Mouse (Mus musculus): ENCODE data around the gene Naaa. TPM values are rescaled to one million over a fixed set of nuclear protein-coding genes. Genes with fewer than 3 reads are reported as not detected.

Gene Naaa
- polyA plus RNA-seq, 1 experiment from 2014 or later = 6.0 TPM

DNA sequence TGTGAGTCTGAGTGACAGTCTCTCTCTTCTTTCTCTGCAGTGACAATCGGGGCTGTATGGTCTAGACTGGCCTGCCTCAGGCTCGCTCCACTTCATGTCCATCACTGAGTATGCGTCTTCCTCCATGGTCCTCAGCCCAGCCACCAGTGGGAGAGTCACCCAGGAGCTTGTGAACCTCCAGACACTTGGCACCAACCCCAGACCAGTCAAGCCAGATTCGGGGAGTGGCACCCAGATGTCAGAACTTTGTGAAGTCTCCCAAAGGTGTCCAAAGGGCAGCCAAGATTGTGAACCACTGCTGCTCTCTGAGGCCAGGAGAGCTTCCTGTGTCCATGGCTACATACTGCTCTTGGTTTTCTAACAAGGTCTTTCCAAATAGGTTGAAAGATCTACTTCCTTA lies 65.7 kb downstream of the Naaa start:
- H3K4me3 ChIP-seq (ENCODE audit: low read depth, low read length) = no peak overlapping the region
- WGBS = 82% methylated on average over 4 of the region's 4 CpGs
- H3K36me3 ChIP-seq (ENCODE audit: control insufficient read depth, insufficient read depth, low read length) = no peaks in the 10 kb centered on the region
- H3K27ac ChIP-seq (ENCODE audit: low read depth, low read length) = no peak overlapping the region
- H3K27me3 ChIP-seq (replicated peaks; ENCODE audit: control insufficient read depth, insufficient read depth, low read length) = no peaks in the 10 kb centered on the region
- DNase-seq (ENCODE audit: low spot score) (no peak), ATAC-seq (replicated peaks; ENCODE audit: low FRiP score) (no peak)
- H3K9me3 ChIP-seq (ENCODE audit: control insufficient read depth, low read length) = no peaks in the 10 kb centered on the region
- H3K4me2 ChIP-seq = no peak overlapping the region
- no peak overlapping the region for H3K9ac ChIP-seq (ENCODE audit: low read depth, low read length)
- no peaks in the 10 kb centered on the region for H3K4me1 ChIP-seq (replicated peaks; ENCODE audit: control insufficient read depth, insufficient read depth, low read length)

DNA sequence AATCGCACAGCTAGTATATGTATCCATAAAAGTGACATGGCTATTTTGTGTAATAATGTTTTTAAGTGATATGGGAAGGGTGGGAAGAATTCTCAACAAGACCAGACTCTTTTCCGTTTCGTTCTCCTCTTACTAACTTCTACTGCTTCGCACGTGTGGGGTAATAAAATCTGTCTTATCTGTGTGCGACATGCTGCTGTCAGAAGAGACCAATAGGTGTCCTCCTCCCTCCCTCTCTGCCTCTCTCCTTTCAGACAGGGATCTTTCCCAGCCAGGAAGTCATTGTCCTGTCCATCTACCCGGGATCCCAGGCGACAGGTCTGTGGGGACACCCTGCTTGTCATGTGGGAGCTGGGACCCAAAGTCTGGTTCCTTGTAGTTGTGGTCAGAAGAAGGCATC lies 67.8 kb downstream of the Naaa start:
- WGBS = 66% methylated on average over 8 of the region's 8 CpGs
- no peak overlapping the region for H3K9ac ChIP-seq (ENCODE audit: low read depth, low read length)
- DNase-seq (ENCODE audit: low spot score) (no peak), ATAC-seq (replicated peaks; ENCODE audit: low FRiP score) (no peak)
- H3K27ac ChIP-seq (ENCODE audit: low read depth, low read length) = no peak overlapping the region
- no peaks in the 10 kb centered on the region for H3K27me3 ChIP-seq (replicated peaks; ENCODE audit: control insufficient read depth, insufficient read depth, low read length)
- no peaks in the 10 kb centered on the region for H3K4me1 ChIP-seq (replicated peaks; ENCODE audit: control insufficient read depth, insufficient read depth, low read length)
- H3K4me2 ChIP-seq = no peak overlapping the region
- no peaks in the 10 kb centered on the region; the same call in 1 of the 2 replicates for H3K36me3 ChIP-seq (ENCODE audit: control insufficient read depth, insufficient read depth, low read length)
- no peak overlapping the region for H3K4me3 ChIP-seq (ENCODE audit: low read depth, low read length)
- no peaks in the 10 kb centered on the region for H3K9me3 ChIP-seq (ENCODE audit: control insufficient read depth, low read length)

Other genes with a start within 250 kb of the Naaa start
- 0.45 TPM in 2 replicates for gene Cdkl2, start 234.3 kb downstream of the Naaa start, polyA plus RNA-seq (2014; fragmentation: Nextera tagmentation; extraction: Ambion mirVana)
- 127 and 143 TPM in 2 replicates for gene G3bp2, start 194.5 kb downstream of the Naaa start, polyA plus RNA-seq (2014; fragmentation: Nextera tagmentation; extraction: Ambion mirVana)
- gene Uso1, start 140.2 kb downstream of the Naaa start, polyA plus RNA-seq (2014; fragmentation: Nextera tagmentation; extraction: Ambion mirVana) = 24.1 and 26.9 TPM in 2 replicates
- not detected in 2 replicates for gene U90926, start 62.8 kb downstream of the Naaa start, polyA plus RNA-seq (2014; fragmentation: Nextera tagmentation; extraction: Ambion mirVana)
- 0.22 and 0.36 TPM in 2 replicates for gene Ppef2, start 21.9 kb downstream of the Naaa start, polyA plus RNA-seq (2014; fragmentation: Nextera tagmentation; extraction: Ambion mirVana)
- gene Sdad1, start 32.3 kb upstream of the Naaa start, polyA plus RNA-seq (2014; fragmentation: Nextera tagmentation; extraction: Ambion mirVana) = 48.7 and 52.9 TPM in 2 replicates
- not detected in 2 replicates for gene Cxcl9, start 49.9 kb upstream of the Naaa start, polyA plus RNA-seq (2014; fragmentation: Nextera tagmentation; extraction: Ambion mirVana)
- 1.1 and 1.8 TPM in 2 replicates for gene Art3, start 53.7 kb upstream of the Naaa start, polyA plus RNA-seq (2014; fragmentation: Nextera tagmentation; extraction: Ambion mirVana)
- gene Cxcl10, start 70.7 kb upstream of the Naaa start, polyA plus RNA-seq (2014; fragmentation: Nextera tagmentation; extraction: Ambion mirVana) = 6.0 and 6.5 TPM in 2 replicates
- gene Nup54, start 157.0 kb upstream of the Naaa start, polyA plus RNA-seq (2014; fragmentation: Nextera tagmentation; extraction: Ambion mirVana) = 72.5 and 82.5 TPM in 2 replicates
- gene Scarb2, start 228.7 kb upstream of the Naaa start, polyA plus RNA-seq (2014; fragmentation: Nextera tagmentation; extraction: Ambion mirVana) = 5.7 and 7.0 TPM in 2 replicates